Mouse (Mus musculus) MEL (cell line): ENCODE results near the gene Mrm3.

Experiments
- CHD2 ChIP-seq: IDR thresholded peaks from 2 replicates; pipeline ENCODE4 v1.6.1; 2011; ENCODE audit warnings: low read length, improper control_type of control experiment
- CTCF ChIP-seq, 3 experiments: IDR thresholded peaks in 2 of 3; conservative IDR thresholded peaks in 1 of 3; 2 replicates each; pipeline ENCODE4 v1.5.1; 2011 to 2012; ENCODE audit warnings: low read length in 3 of 3, low read depth in 2 of 3, mild to moderate bottlenecking in 2 of 3, improper control_type of control experiment in 1 of 3, inconsistent platforms in 1 of 3, mixed read lengths in 1 of 3, moderate library complexity in 1 of 3; ENCODE audit not compliant: control insufficient read depth in 1 of 3, insufficient read depth in 1 of 3, poor library complexity in 1 of 3, severe bottlenecking in 1 of 3
- MAFK ChIP-seq: IDR thresholded peaks from 2 replicates; pipeline ENCODE4 v1.6.1; 2011; ENCODE audit warnings: low read depth, mild to moderate bottlenecking, low read length, improper control_type of control experiment, borderline replicate concordance

DNA sequence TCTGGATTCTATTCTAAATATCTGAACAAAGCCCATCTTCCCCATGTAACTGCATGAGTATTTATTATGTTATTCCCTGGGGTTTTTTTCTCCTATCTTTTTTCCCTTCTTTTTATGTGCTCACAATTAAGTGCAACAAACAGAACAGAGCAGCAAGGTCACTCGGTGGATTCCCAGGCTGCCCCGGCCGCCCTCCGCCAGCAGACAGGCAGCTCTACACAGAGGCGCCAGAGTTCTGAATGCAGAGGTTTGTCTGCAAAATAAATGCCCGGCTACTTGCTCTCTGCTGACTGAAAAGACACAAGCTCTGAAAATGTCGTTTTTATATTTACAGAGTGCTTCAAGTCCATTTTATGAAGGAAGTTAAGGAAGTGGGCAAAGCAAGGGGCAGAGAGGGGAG is 24.0 kb downstream of the Mrm3 start:
- TF ChIP-seq CTCF (IDR thresholded peaks at IDR 0.05 in 2 of 3, conservative IDR thresholded peaks at IDR 0.05 in 1 of 3; ENCODE audit: control insufficient read depth in 1 of 3, insufficient read depth in 1 of 3, low read depth in 2 of 3, low read length in 3 of 3, poor library complexity in 1 of 3, severe bottlenecking in 1 of 3) (no peak), CHD2 (no peak), MAFK (no peak)
